Mouse (Mus musculus) hindbrain, embryonic 11.5 days (tissue): ENCODE measurements at regions not wholly inside any gene's neighbourhood (a gene's known extent, or its start where the extent isn't known, plus 50 kb on each side); places are given as distances from the start of the nearest gene placed in this dataset.
A peak's percentile ranks its signal among the peaks of the same experiment; 100 is the strongest.

Experiments used
- ATAC-seq: fragments of 200-750 bp; cut with Nextera tagmentation; 2 replicates; pipeline ENCODE4 v1.8.0; 2017; ENCODE audit warnings: mild to moderate bottlenecking, moderate TSS enrichment, moderate library complexity; ENCODE audit not compliant: low FRiP score
- DNase-seq: peaks from one replicate; pipeline ENCODE4 v3.0.0-alpha.2; 2015; ENCODE audit warnings: low spot score
- H3K27ac ChIP-seq: fragments of 300-500 bp; sonication (generic); 2 replicates; pipeline ENCODE4 v1.5.1; 2014; ENCODE audit warnings: mild to moderate bottlenecking, low read depth, low read length
- H3K27me3 ChIP-seq: fragments of 300-500 bp; sonication (generic); 2 replicates; pipeline ENCODE4 v1.6.1; 2014; ENCODE audit warnings: mild to moderate bottlenecking, low read length, moderate library complexity, mixed read lengths; ENCODE audit not compliant: control insufficient read depth, insufficient read depth
- H3K36me3 ChIP-seq: fragments of 300-500 bp; sonication (generic); 2 replicates; pipeline ENCODE4 v1.6.1; 2014; ENCODE audit warnings: mild to moderate bottlenecking, low read length, moderate library complexity, mixed read lengths; ENCODE audit not compliant: control insufficient read depth, insufficient read depth
- H3K4me1 ChIP-seq: fragments of 300-500 bp; sonication (generic); replicated peaks from 2 replicates; pipeline ENCODE4 v1.6.1; 2014; ENCODE audit warnings: low read length, mixed read lengths; ENCODE audit not compliant: control insufficient read depth, insufficient read depth
- H3K4me2 ChIP-seq: fragments of 300-500 bp; sonication (generic); replicated peaks from 2 replicates; pipeline ENCODE4 v1.6.1; 2014; ENCODE audit warnings: mild to moderate bottlenecking, low read depth, low read length
- H3K4me3 ChIP-seq: fragments of 300-500 bp; sonication (generic); 2 replicates; pipeline ENCODE4 v1.5.1; 2014; ENCODE audit warnings: low read depth, low read length
- H3K9ac ChIP-seq: fragments of 300-500 bp; sonication (generic); 2 replicates; pipeline ENCODE4 v1.6.1; 2014; ENCODE audit warnings: low read depth, low read length
- H3K9me3 ChIP-seq: fragments of 300-500 bp; sonication (generic); 2 replicates; pipeline ENCODE4 v1.6.1; 2016; ENCODE audit warnings: low read length; ENCODE audit not compliant: control insufficient read depth
- whole genome bisulfite sequencing: fragments of 180-500 bp; shearing (Covaris S2); extraction: QIAGEN DNeasy Blood & Tissue Kit; methylation state at CpG from one replicate; pipeline ENCODE4 v1.1.7; 2014; 5-methylcytosine and 5-hydroxymethylcytosine counted together

GRCm38 (mm10) chr5:106557733-106558132 is 51.2 kb upstream of the Gm17304 start:
- Histone ChIP-seq H3K27me3 (peaks cover 17% of the 10 kb centered on the region), H3K4me2 (no peak overlapping the region), H3K36me3 (no peaks in the 10 kb centered on the region), H3K4me1 (peaks cover 7% of the 10 kb centered on the region; the same call in 1 of the 2 replicates), H3K9me3 (no peaks in the 10 kb centered on the region), H3K9ac (no peak overlapping the region), H3K27ac (no peak overlapping the region), H3K4me3 (no peak overlapping the region)
- DNase-seq (peak; percentile 15), ATAC-seq (0 out of 2 replicates have a peak, but pooled peaks have one; percentile 15)
- 46% methylated on average over 11 of the region's 11 CpGs for WGBS

- Histone ChIP-seq H3K9me3 (no peaks in the 10 kb centered on the region), H3K4me2 (no peak overlapping the region), H3K9ac (no peak overlapping the region), H3K4me1 (no peaks in the 10 kb centered on the region), H3K27ac (no peak overlapping the region), H3K36me3 (no peaks in the 10 kb centered on the region), H3K27me3 (no peaks in the 10 kb centered on the region), H3K4me3 (no peak overlapping the region)
- no peak for ATAC-seq
- no peak for DNase-seq
- WGBS = 90% methylated on average over 6 of the region's 6 CpGs
These were observed 69.6 kb upstream of the Gm17304 start for GRCm38 (mm10) chr5:106539286-106539685.

DNA sequence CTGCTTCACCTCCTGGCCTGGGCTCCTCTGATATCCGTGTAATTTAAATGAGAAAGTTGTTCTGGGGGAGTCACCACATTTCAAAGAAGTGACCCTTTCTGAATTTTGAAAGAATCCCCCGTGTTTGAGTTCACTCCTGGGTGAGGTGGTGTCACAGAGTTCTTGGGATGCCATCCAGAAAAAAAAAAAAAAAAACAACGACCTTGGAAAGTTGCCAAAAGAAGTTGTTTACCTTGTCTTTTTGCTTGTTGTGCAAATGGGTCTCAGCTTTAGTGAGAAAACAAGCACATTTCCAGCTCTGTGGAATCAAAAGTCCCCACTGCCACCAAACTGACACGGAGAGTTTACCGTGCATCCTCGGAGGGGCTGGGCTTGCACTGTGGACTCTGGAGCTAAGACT is 71.7 kb upstream of the Gm17304 start:
- Histone ChIP-seq H3K4me2 (no peak overlapping the region), H3K36me3 (no peaks in the 10 kb centered on the region), H3K4me1 (no peaks in the 10 kb centered on the region), H3K9me3 (no peaks in the 10 kb centered on the region), H3K27ac (no peak overlapping the region), H3K9ac (no peak overlapping the region), H3K27me3 (no peaks in the 10 kb centered on the region), H3K4me3 (no peak overlapping the region)
- no peak for ATAC-seq
- no peak for DNase-seq
- 39% methylated on average over 6 of the region's 6 CpGs for WGBS

DNA sequence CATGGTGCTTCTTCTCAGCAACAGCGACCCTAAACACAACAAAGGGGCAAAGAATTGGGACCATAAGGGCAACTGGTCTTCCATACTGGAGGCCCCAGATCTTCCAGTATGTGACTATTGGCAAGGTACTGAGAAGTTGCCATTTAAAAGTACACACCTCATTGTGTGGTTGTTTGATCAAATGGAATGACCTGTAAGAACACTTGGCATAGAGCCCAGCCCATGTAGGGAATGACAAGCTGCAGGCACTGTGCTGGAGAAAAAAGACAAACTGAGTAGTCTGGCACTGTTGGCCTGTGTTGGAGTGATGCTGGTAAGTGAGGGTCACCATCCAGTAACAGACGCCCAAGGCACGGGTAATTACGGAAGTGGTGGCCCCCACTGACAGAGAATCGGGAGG is 72.8 kb upstream of the Gm17304 start:
- ATAC-seq (no peak), DNase-seq (no peak)
- H3K9ac ChIP-seq = no peak overlapping the region
- no peak overlapping the region for H3K4me3 ChIP-seq
- no peak overlapping the region for H3K4me2 ChIP-seq
- H3K4me1 ChIP-seq = no peaks in the 10 kb centered on the region
- H3K36me3 ChIP-seq = no peaks in the 10 kb centered on the region
- WGBS = 89% methylated on average over 5 of the region's 5 CpGs
- no peak overlapping the region for H3K27ac ChIP-seq
- H3K9me3 ChIP-seq = no peaks in the 10 kb centered on the region
- no peaks in the 10 kb centered on the region for H3K27me3 ChIP-seq

DNA sequence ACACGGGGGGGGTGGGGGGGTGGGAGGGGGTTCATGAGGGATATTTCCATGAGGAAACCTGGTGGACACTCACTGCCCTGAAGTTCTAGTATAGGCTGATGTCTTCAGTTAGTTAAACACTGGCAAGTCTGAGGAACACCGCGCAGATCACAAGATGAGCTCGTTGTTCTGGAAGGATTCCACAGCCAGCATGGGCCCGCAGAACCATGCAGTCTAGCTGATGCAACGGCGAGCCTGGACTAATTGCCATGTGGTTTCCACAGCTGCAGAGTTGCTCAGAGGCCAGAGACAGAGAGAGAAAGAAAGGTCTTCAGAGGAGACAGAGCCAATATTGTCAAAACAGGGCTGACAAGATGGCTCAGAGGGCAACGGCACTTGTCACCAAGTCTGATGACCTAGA is 70.8 kb upstream of the Barhl2 start:
- Histone ChIP-seq H3K4me2 (no peak overlapping the region), H3K9me3 (no peaks in the 10 kb centered on the region), H3K27ac (no peak overlapping the region), H3K36me3 (no peaks in the 10 kb centered on the region), H3K4me1 (no peaks in the 10 kb centered on the region), H3K27me3 (no peaks in the 10 kb centered on the region; the same call in 1 of the 2 replicates), H3K9ac (no peak overlapping the region), H3K4me3 (no peak overlapping the region)
- WGBS = 92% methylated on average over 8 of the region's 8 CpGs
- DNase-seq = no peak
- ATAC-seq = no peak

DNA sequence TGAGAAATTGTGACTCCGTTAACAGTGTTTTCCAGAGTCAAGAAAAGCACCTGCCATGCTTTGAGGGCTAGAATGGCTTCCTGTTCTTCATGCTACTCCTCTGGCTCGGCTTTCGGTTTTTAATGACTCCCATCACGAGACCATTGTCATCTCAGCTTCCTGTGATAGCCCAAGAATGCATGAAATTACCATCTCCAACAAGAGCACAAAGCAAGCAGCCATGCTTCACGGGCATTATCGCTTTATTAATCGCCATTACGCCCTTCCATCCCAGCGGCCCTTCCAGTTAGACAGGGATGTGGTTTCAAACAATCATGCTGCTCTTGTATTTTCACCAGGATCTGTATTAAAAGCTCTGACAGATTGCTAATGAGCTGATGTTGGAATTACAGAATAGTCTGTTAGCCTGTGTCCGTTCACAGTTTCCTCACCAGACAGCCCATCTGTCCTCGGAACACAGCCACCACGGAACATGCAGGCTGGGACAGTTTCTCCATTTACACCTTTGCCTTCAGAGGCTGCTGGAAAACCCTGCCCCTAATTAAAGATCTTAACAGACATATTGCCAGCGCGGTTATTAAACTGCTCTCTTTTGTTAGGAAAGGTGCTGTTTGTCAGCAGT is 69.5 kb upstream of the Barhl2 start:
- Histone ChIP-seq H3K27me3 (no peaks in the 10 kb centered on the region; the same call in 1 of the 2 replicates), H3K4me3 (no peak overlapping the region), H3K27ac (no peak overlapping the region), H3K9me3 (no peaks in the 10 kb centered on the region), H3K9ac (no peak overlapping the region), H3K4me1 (no peaks in the 10 kb centered on the region), H3K4me2 (no peak overlapping the region), H3K36me3 (no peaks in the 10 kb centered on the region)
- peak; percentile 25; the same call in 1 of the 2 replicates for ATAC-seq
- 56% methylated on average over 14 of the region's 14 CpGs for WGBS
- DNase-seq = peak; percentile 36

- DNase-seq (no peak), ATAC-seq (no peak)
- Histone ChIP-seq H3K9ac (no peak overlapping the region), H3K4me2 (no peak overlapping the region), H3K27ac (no peak overlapping the region), H3K4me1 (no peaks in the 10 kb centered on the region), H3K9me3 (no peaks in the 10 kb centered on the region), H3K27me3 (no peaks in the 10 kb centered on the region), H3K36me3 (no peaks in the 10 kb centered on the region), H3K4me3 (no peak overlapping the region)
- WGBS = 86% methylated on average over 7 of the region's 7 CpGs
These were observed 54.6 kb upstream of the Barhl2 start for GRCm38 (mm10) chr5:106512423-106513089.

DNA sequence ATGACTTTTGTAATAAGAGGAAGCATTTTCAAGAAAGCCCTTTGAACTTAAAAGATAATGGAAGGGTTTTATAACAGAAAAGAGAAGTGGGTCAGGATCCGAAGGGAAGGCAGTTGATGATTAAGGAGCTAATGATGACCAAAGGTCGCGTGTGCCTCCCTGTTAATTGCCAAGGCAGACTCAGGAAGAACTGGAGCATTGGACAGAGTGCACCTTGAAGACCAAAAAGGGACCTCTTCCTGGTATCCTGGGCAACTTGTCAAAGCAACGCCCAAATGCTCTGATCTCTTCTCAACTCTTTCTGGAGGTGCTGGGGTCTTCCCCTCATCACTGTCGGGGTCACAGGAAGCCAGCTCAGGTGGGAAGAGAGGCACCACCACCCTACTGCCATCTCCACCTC is 49.9 kb upstream of the Barhl2 start:
- DNase-seq = no peak
- Histone ChIP-seq H3K27me3 (no peaks in the 10 kb centered on the region), H3K4me1 (0 out of 2 replicates have a peak, but pooled peaks cover 3% of the 10 kb centered on the region), H3K9ac (no peak overlapping the region), H3K4me2 (no peak overlapping the region), H3K27ac (no peak overlapping the region), H3K36me3 (no peaks in the 10 kb centered on the region), H3K9me3 (no peaks in the 10 kb centered on the region), H3K4me3 (no peak overlapping the region)
- no peak for ATAC-seq
- 81% methylated on average over 5 of the region's 5 CpGs for WGBS
